Mouse (Mus musculus) forebrain, embryonic 11.5 days (tissue): ENCODE data around the gene Cth. TPM values are rescaled to one million over a fixed set of nuclear protein-coding genes. Genes with fewer than 3 reads are reported as not detected.

ENCODE experiments used
- ATAC-seq: fragments of 200-750 bp; cut with Nextera tagmentation; replicated peaks from 2 replicates; pipeline ENCODE4 v1.8.0; 2017; ENCODE audit warnings: moderate TSS enrichment; ENCODE audit not compliant: low FRiP score
- DNase-seq: peaks from one replicate; pipeline ENCODE4 v3.0.0-alpha.2; 2017; ENCODE audit warnings: low spot score
- H3K27ac ChIP-seq: fragments of 300-500 bp; sonication (generic); 2 replicates; pipeline ENCODE4 v1.5.1; 2014; ENCODE audit warnings: low read depth, low read length
- H3K27me3 ChIP-seq: fragments of 300-500 bp; sonication (generic); 2 replicates; pipeline ENCODE4 v1.6.1; 2014; ENCODE audit warnings: mild to moderate bottlenecking, low read length, mixed read lengths; ENCODE audit not compliant: control insufficient read depth, insufficient read depth
- H3K36me3 ChIP-seq: fragments of 300-500 bp; sonication (generic); 2 replicates; pipeline ENCODE4 v1.6.1; 2014; ENCODE audit warnings: mild to moderate bottlenecking, low read length, moderate library complexity, mixed read lengths; ENCODE audit not compliant: control insufficient read depth, insufficient read depth
- H3K4me1 ChIP-seq: fragments of 300-500 bp; sonication (generic); replicated peaks from 2 replicates; pipeline ENCODE4 v1.6.1; 2014; ENCODE audit warnings: low read length, mixed read lengths; ENCODE audit not compliant: control insufficient read depth, insufficient read depth
- H3K4me2 ChIP-seq: fragments of 300-500 bp; sonication (generic); 2 replicates; pipeline ENCODE4 v1.6.1; 2014; ENCODE audit warnings: low read depth, mild to moderate bottlenecking, low read length, moderate library complexity, mixed read lengths; ENCODE audit not compliant: severe bottlenecking
- H3K4me3 ChIP-seq: fragments of 300-500 bp; sonication (generic); 2 replicates; pipeline ENCODE4 v1.5.1; 2014; ENCODE audit warnings: low read depth, low read length
- H3K9ac ChIP-seq: fragments of 300-500 bp; sonication (generic); 2 replicates; pipeline ENCODE4 v1.6.1; 2014; ENCODE audit warnings: low read length
- H3K9me3 ChIP-seq: fragments of 300-500 bp; sonication (generic); 2 replicates; pipeline ENCODE4 v1.6.1; 2016; ENCODE audit warnings: low read length, mixed read lengths; ENCODE audit not compliant: control insufficient read depth
- WGBS: fragments of 180-500 bp; shearing (Covaris S2); extraction: QIAGEN DNeasy Blood & Tissue Kit; methylation state at CpG from one replicate; pipeline ENCODE4 v1.1.7; 2014; 5-methylcytosine and 5-hydroxymethylcytosine counted together
- polyA plus RNA-seq: library from polyadenylated mRNA; unstranded; fragments of >200 nt; fragmentation: Nextera tagmentation; extraction: Ambion mirVana; gene quantifications from 2 replicates; pipeline ENCODE4 v1.2.1, GENCODE M21; 2014

Cth gene
- polyA plus RNA-seq, 1 experiment from 2014 or later = 15.1 TPM

DNA sequence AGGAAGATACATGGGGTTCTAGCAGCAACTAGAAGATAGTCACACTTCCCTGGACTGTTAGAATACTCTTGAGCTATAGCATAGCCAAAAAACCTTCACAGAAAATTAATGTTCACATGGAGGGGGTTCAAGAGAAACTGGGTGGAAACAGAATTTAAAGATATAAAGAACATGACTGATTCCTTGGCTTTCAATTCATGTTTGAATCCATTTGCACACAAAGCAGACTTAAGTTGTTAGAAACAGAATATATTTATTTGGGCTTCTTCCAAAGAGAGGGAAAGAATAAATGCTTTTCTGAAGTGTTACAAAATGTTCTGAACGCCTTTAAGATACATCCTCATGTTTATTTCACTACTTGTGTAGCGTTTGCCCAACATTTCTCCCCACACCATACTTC, 57.0 kb downstream of the Cth start:
- Histone ChIP-seq H3K4me1 (no peaks in the 10 kb centered on the region), H3K4me3 (no peak overlapping the region), H3K27me3 (no peaks in the 10 kb centered on the region), H3K27ac (no peak overlapping the region), H3K9me3 (no peaks in the 10 kb centered on the region), H3K4me2 (no peak overlapping the region), H3K36me3 (no peaks in the 10 kb centered on the region), H3K9ac (no peak overlapping the region)
- WGBS = 93% methylated on average over 2 of the region's 2 CpGs
- no peak for ATAC-seq
- DNase-seq = no peak

- ATAC-seq (no peak), DNase-seq (no peak)
- 53% methylated on average over 4 of the region's 4 CpGs for WGBS
- H3K27me3 ChIP-seq = no peaks in the 10 kb centered on the region
- H3K27ac ChIP-seq = no peak overlapping the region
- no peak overlapping the region for H3K4me3 ChIP-seq
- no peaks in the 10 kb centered on the region for H3K4me1 ChIP-seq
- H3K9ac ChIP-seq = no peak overlapping the region
- H3K36me3 ChIP-seq = no peaks in the 10 kb centered on the region
- no peak overlapping the region for H3K4me2 ChIP-seq
- no peaks in the 10 kb centered on the region for H3K9me3 ChIP-seq
Observed at GRCm38 (mm10) chr3:157866251-157866650, 58.6 kb downstream of the Cth start.

DNA sequence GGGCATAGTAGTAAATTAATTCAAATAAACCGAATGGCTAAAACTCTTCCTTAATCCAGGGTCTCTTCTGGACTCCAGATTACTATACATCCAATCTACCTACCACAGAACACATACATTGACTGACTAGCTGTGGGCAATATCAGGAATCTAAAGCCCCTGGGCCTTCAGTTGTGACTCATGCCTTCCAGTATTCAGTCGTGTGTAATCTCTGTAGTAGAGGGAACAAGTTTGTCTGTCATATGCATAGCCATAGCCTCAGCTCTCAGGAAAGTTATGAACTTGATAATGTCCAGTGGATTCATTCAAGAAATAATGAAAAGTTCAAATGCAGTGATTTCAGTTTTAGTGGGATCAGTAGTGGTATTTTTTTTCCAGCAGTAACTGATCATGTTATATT, 59.0 kb downstream of the Cth start:
- WGBS = 84% methylated on average over 2 of the region's 2 CpGs
- ATAC-seq (no peak), DNase-seq (no peak)
- no peak overlapping the region for H3K4me2 ChIP-seq
- H3K9me3 ChIP-seq = no peaks in the 10 kb centered on the region
- no peaks in the 10 kb centered on the region for H3K36me3 ChIP-seq
- no peaks in the 10 kb centered on the region for H3K4me1 ChIP-seq
- no peak overlapping the region for H3K4me3 ChIP-seq
- H3K9ac ChIP-seq = no peak overlapping the region
- no peaks in the 10 kb centered on the region for H3K27me3 ChIP-seq
- no peak overlapping the region for H3K27ac ChIP-seq

- H3K27me3 ChIP-seq = no peaks in the 10 kb centered on the region
- ATAC-seq = no peak; the same call in 1 of the 2 replicates
- no peak overlapping the region for H3K27ac ChIP-seq
- DNase-seq = no peak
- H3K4me2 ChIP-seq = no peak overlapping the region
- H3K9ac ChIP-seq = no peak overlapping the region
- H3K9me3 ChIP-seq = no peaks in the 10 kb centered on the region
- H3K4me1 ChIP-seq = no peaks in the 10 kb centered on the region
- WGBS = 81% methylated on average over 6 of the region's 6 CpGs
- H3K36me3 ChIP-seq = no peaks in the 10 kb centered on the region
- H3K4me3 ChIP-seq = no peak overlapping the region
Observed at GRCm38 (mm10) chr3:157865431-157865830, 59.4 kb downstream of the Cth start.

DNA sequence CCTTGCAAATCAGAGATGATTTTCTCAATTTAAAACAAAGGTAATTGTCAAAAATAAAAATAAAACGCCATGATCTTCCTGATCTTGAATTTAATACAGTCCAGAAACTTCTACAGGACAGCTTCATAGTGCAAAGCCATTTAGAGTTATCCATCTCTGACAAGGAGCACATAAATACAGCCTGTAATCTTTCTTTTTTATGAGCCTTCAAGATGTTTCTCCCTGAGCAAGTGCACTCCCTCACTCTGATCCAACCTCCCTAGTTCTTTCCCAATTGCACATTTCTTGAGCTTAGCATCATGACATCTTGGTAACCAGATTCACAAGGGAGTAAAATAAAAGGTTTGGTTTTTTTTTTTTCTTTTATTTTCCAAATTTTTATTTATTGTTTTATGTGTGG, 72.1 kb downstream of the Cth start:
- Histone ChIP-seq H3K4me2 (no peak overlapping the region), H3K27ac (no peak overlapping the region), H3K9me3 (no peaks in the 10 kb centered on the region), H3K9ac (no peak overlapping the region), H3K27me3 (no peaks in the 10 kb centered on the region), H3K4me1 (no peaks in the 10 kb centered on the region), H3K36me3 (no peaks in the 10 kb centered on the region), H3K4me3 (no peak overlapping the region)
- DNase-seq = no peak
- WGBS = 64% methylated on average over 1 of the region's 1 CpGs
- ATAC-seq = no peak

GRCm38 (mm10) chr3:157848503-157848902, 76.4 kb downstream of the Cth start:
- ATAC-seq (no peak), DNase-seq (no peak)
- H3K4me1 ChIP-seq = no peaks in the 10 kb centered on the region
- no peaks in the 10 kb centered on the region for H3K36me3 ChIP-seq
- H3K27me3 ChIP-seq = no peaks in the 10 kb centered on the region
- WGBS = 45% methylated on average over 2 of the region's 2 CpGs
- no peak overlapping the region for H3K4me2 ChIP-seq
- no peak overlapping the region for H3K9ac ChIP-seq
- no peak overlapping the region for H3K4me3 ChIP-seq
- no peaks in the 10 kb centered on the region for H3K9me3 ChIP-seq
- no peak overlapping the region for H3K27ac ChIP-seq

DNA sequence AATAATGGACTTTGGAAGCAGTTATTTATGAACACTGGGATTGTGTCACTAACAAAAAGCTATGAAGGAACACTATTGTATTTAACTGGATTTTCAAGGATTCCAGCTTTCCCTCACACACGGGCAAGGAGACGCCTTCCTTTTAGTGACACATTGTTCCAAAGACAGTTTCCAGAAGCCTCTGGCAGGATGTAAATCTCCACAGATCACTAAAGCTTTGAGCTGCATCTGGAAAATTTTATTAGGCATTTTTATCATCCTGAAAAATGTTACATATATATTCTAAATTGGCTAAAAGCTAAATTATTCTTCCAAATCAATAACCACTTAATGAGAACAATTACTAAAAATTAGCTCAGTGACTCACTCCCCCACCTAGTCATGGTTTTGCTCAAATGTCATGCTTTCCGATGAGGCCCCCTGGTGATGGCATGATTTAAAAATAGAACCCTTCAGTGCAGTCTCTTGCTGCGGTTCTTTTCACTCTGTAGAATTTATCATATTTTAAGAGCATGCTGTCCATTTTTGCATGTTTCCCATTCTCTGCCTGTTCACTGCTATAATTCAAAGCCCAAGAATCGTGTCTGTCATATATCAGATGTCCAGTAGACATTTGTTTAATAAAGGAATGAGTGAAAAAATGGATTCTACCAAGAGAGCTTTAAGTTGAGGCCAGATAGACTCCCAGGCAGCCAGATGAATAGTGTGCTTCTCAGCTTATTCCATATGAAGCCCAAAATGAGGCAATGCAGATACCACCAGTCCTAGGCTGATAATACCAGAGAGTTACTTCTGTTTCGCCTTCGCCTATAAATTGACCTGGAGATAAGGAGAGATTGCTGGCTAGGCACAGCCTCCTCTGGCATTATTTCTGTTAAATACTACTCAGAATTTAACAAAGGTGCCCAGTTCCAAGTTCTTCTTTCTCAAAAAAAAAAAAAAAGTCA, 77.3 kb downstream of the Cth start:
- no peak for DNase-seq
- Histone ChIP-seq H3K9me3 (no peaks in the 10 kb centered on the region), H3K27ac (no peak overlapping the region), H3K4me2 (no peak overlapping the region), H3K27me3 (no peaks in the 10 kb centered on the region), H3K36me3 (no peaks in the 10 kb centered on the region), H3K4me3 (no peak overlapping the region), H3K9ac (no peak overlapping the region), H3K4me1 (no peaks in the 10 kb centered on the region)
- WGBS = 84% methylated on average over 7 of the region's 7 CpGs
- no peak for ATAC-seq
